Mouse (Mus musculus) C2C12 (cell line): Measurements from ENCODE around the gene Trmt1. TPM values are rescaled to one million over a fixed set of nuclear protein-coding genes. Genes with fewer than 3 reads are reported as not detected.

Experiments used
- H3K27me3 ChIP-seq: one replicate; pipeline ENCODE4 v1.6.1; 2011; ENCODE audit not compliant: control insufficient read depth, insufficient read depth, insufficient read length
- H3K36me3 ChIP-seq: one replicate; pipeline ENCODE4 v1.6.1; 2011; ENCODE audit not compliant: control insufficient read depth, insufficient read depth
- H3K4me3 ChIP-seq: one replicate; pipeline ENCODE4 v1.5.1; 2011; ENCODE audit warnings: mild to moderate bottlenecking, control low read depth; ENCODE audit not compliant: poor library complexity, insufficient read depth, severe bottlenecking
- H3K79me2 ChIP-seq: one replicate; pipeline ENCODE4 v1.6.1; 2011; ENCODE audit not compliant: control insufficient read depth, insufficient read depth
- H3K79me3 ChIP-seq: one replicate; pipeline ENCODE4 v1.6.1; 2011; ENCODE audit warnings: low read depth, control low read depth
- H3ac ChIP-seq: one replicate; pipeline ENCODE3; 2011; ENCODE audit warnings: low read depth; ENCODE audit not compliant: control insufficient read depth, insufficient read length
- CEBPB ChIP-seq: IDR thresholded peaks from one replicate; pipeline ENCODE4 v1.6.1; 2011; ENCODE audit warnings: low read depth, mild to moderate bottlenecking, control low read depth, moderate library complexity
- CTCF ChIP-seq: IDR thresholded peaks from one replicate; pipeline ENCODE4 v1.5.1; 2011; ENCODE audit not compliant: control insufficient read depth, insufficient read depth, insufficient read length
- FOSL1 ChIP-seq: IDR thresholded peaks from one replicate; pipeline ENCODE4 v1.8.0; 2011; ENCODE audit warnings: mild to moderate bottlenecking, low read length; ENCODE audit not compliant: poor library complexity, insufficient read depth, severe bottlenecking
- MAX ChIP-seq: IDR thresholded peaks from one replicate; pipeline ENCODE4 v1.6.1; 2011; ENCODE audit warnings: mild to moderate bottlenecking, control low read depth
- MYOD1 ChIP-seq: IDR thresholded peaks from one replicate; pipeline ENCODE4 v1.6.1; 2011; ENCODE audit warnings: low read depth; ENCODE audit not compliant: control insufficient read depth, insufficient read length
- MYOG ChIP-seq: IDR thresholded peaks from one replicate; pipeline ENCODE4 v1.6.1; 2011; ENCODE audit not compliant: control insufficient read depth, insufficient read length; ENCODE audit errors: extremely low read depth
- USF1 ChIP-seq: IDR thresholded peaks from one replicate; pipeline ENCODE4 v1.6.1; 2011; ENCODE audit warnings: low read depth, mild to moderate bottlenecking, control low read depth, moderate library complexity
- polyA plus RNA-seq: library from polyadenylated mRNA; unstranded; fragments of >200 nt; fragmentation: generic; extraction: Trizol; gene quantifications from one replicate; pipeline ENCODE4 v1.2.1, GENCODE M21; 2012; ENCODE audit warnings: missing spikeins

The Trmt1 gene
- polyA plus RNA-seq, 1 experiment, result 117 TPM

GRCm38 (mm10) chr8:84733959-84734358, 47.9 kb downstream of the Trmt1 start:
- H3K27me3 ChIP-seq, result no peaks in the 10 kb centered on the region
- no peak overlapping the region for H3ac ChIP-seq
- peaks cover 7% of the 10 kb centered on the region for H3K36me3 ChIP-seq
- peaks cover 69% of the 10 kb centered on the region for H3K79me2 ChIP-seq
- TF ChIP-seq USF1 (no peak), MYOG (no peak), CEBPB (no peak), MAX (no peak), CTCF (no peak), FOSL1 (no peak), MYOD1 (no peak)
- no peaks in the 10 kb centered on the region for H3K79me3 ChIP-seq
- H3K4me3 ChIP-seq, result no peak overlapping the region

GRCm38 (mm10) chr8:84734680-84735079, 48.6 kb downstream of the Trmt1 start:
- Histone ChIP-seq H3K79me2 (peaks cover 73% of the 10 kb centered on the region), H3K27me3 (no peaks in the 10 kb centered on the region), H3K36me3 (peaks cover 7% of the 10 kb centered on the region), H3K79me3 (no peaks in the 10 kb centered on the region), H3K4me3 (no peak overlapping the region), H3ac (no peak overlapping the region)
- TF ChIP-seq MYOG (no peak), CEBPB (no peak), MAX (no peak), CTCF (no peak)

GRCm38 (mm10) chr8:84735597-84735996, 49.5 kb downstream of the Trmt1 start:
- H3K36me3 ChIP-seq, result peaks cover 7% of the 10 kb centered on the region
- peaks cover 78% of the 10 kb centered on the region for H3K79me2 ChIP-seq
- H3K27me3 ChIP-seq, result no peaks in the 10 kb centered on the region
- H3K79me3 ChIP-seq, result no peaks in the 10 kb centered on the region
- H3K4me3 ChIP-seq, result no peak overlapping the region
- H3ac ChIP-seq, result no peak overlapping the region
- TF ChIP-seq MYOG (no peak), CEBPB (no peak), FOSL1 (no peak), USF1 (no peak), MAX (no peak), CTCF (no peak), MYOD1 (no peak)

GRCm38 (mm10) chr8:84736521-84736920, 50.4 kb downstream of the Trmt1 start:
- H3K79me3 ChIP-seq, result no peaks in the 10 kb centered on the region
- H3K36me3 ChIP-seq, result peaks cover 14% of the 10 kb centered on the region
- TF ChIP-seq MYOD1, result no peak
- TF ChIP-seq FOSL1, result no peak
- TF ChIP-seq USF1, result no peak
- TF ChIP-seq CEBPB, result no peak
- TF ChIP-seq MYOG, result no peak
- no peak for TF ChIP-seq MAX
- TF ChIP-seq CTCF, result no peak
- H3ac ChIP-seq, result no peak overlapping the region
- H3K79me2 ChIP-seq, result peaks cover 83% of the 10 kb centered on the region
- H3K4me3 ChIP-seq, result no peak overlapping the region
- no peaks in the 10 kb centered on the region for H3K27me3 ChIP-seq

- peak overlapping the region; percentile 2 for H3ac ChIP-seq
- peaks cover 9% of the 10 kb centered on the region for H3K36me3 ChIP-seq
- no peaks in the 10 kb centered on the region for H3K27me3 ChIP-seq
- H3K4me3 ChIP-seq, result no peak overlapping the region
- H3K79me3 ChIP-seq, result no peaks in the 10 kb centered on the region
- TF ChIP-seq CTCF, result peak; percentile 99
- peak; percentile 91 for TF ChIP-seq MAX
- TF ChIP-seq FOSL1, result no peak
- TF ChIP-seq MYOD1, result no peak
- peak; percentile 52 for TF ChIP-seq USF1
- H3K79me2 ChIP-seq, result peaks cover 84% of the 10 kb centered on the region
Measured at GRCm38 (mm10) chr8:84737608-84738007, 51.5 kb downstream of the Trmt1 start.

GRCm38 (mm10) chr8:84738266-84738665, 52.2 kb downstream of the Trmt1 start:
- no peak overlapping the region for H3ac ChIP-seq
- TF ChIP-seq MAX (no peak), MYOG (no peak), CEBPB (no peak), MYOD1 (no peak), USF1 (no peak)
- peaks cover 9% of the 10 kb centered on the region for H3K36me3 ChIP-seq
- no peak overlapping the region for H3K4me3 ChIP-seq
- peaks cover 78% of the 10 kb centered on the region for H3K79me2 ChIP-seq
- H3K79me3 ChIP-seq, result no peaks in the 10 kb centered on the region
- no peaks in the 10 kb centered on the region for H3K27me3 ChIP-seq
